Mouse (Mus musculus): ENCODE results near the gene Pih1d2. TPM values are rescaled to one million over a fixed set of nuclear protein-coding genes. Genes with fewer than 3 reads are reported as not detected.

Pih1d2 gene
- total RNA-seq, 2 experiments from 2014 or later, result 0.26 to 0.92 TPM

Other genes with a start within 250 kb of the Pih1d2 start
- 1 to 10 TPM; 1.2 to 2.6 TPM for gene Plet1, start 122.8 kb upstream of the Pih1d2 start, total RNA-seq (2021)
- gene Pts, start 88.6 kb upstream of the Pih1d2 start, total RNA-seq (2021), result 10 to 100 TPM; 31.7 to 36.8 TPM
- 1 to 10 TPM; 1.3 to 2.5 TPM for gene Il18, start 62.5 kb upstream of the Pih1d2 start, total RNA-seq (2021)
- gene Bco2, start 62.1 kb upstream of the Pih1d2 start, total RNA-seq (2021), result under 1 TPM; 0.19 to 0.20 TPM
- not detected for gene Tex12, start 56.0 kb upstream of the Pih1d2 start, total RNA-seq (2021)
- 100 to 1,000 TPM; 780 to 786 TPM for gene Sdhd, start 13.5 kb upstream of the Pih1d2 start, total RNA-seq (2021)
- gene Timm8b, start 13.4 kb upstream of the Pih1d2 start, total RNA-seq (2021), result 100 to 1,000 TPM; 215 to 218 TPM
- gene Nkapd1, start 143 bp downstream of the Pih1d2 start, total RNA-seq (2021), result 10 to 100 TPM; 22.6 to 23.3 TPM
- 100 to 1,000 TPM; 336 to 364 TPM for gene Dlat, start 42.5 kb downstream of the Pih1d2 start, total RNA-seq (2021)
- 1 to 10 TPM; 7.4 to 7.7 TPM for gene Dixdc1, start 122.2 kb downstream of the Pih1d2 start, total RNA-seq (2021)
- gene 2310030G06Rik, start 129.2 kb downstream of the Pih1d2 start, total RNA-seq (2021), result 1 to 10 TPM; 3.6 to 5.6 TPM
- gene Cryab, start 134.0 kb downstream of the Pih1d2 start, total RNA-seq (2021), result 1,000 to 10,000 TPM; 1,315 to 1,426 TPM
- 100 to 1,000 TPM; 119 to 133 TPM for gene Hspb2, start 135.0 kb downstream of the Pih1d2 start, total RNA-seq (2021)
- gene Fdxacb1, start 150.9 kb downstream of the Pih1d2 start, total RNA-seq (2021), result 1 to 10 TPM; 6.6 to 6.9 TPM
- 10 to 100 TPM; 10.5 to 16.1 TPM for gene Alg9, start 157.7 kb downstream of the Pih1d2 start, total RNA-seq (2021)
- gene 1110032A03Rik, start 158.2 kb downstream of the Pih1d2 start, total RNA-seq (2021), result 10 to 100 TPM; 12.5 to 13.9 TPM
- 10 to 100 TPM; 14.7 to 16.4 TPM for gene Ppp2r1b, start 228.0 kb downstream of the Pih1d2 start, total RNA-seq (2021)

Measured in heart, postnatal 10 days (tissue).